ENCODE assay signal across 10 mouse cellular contexts in the genomic region with DNA sequence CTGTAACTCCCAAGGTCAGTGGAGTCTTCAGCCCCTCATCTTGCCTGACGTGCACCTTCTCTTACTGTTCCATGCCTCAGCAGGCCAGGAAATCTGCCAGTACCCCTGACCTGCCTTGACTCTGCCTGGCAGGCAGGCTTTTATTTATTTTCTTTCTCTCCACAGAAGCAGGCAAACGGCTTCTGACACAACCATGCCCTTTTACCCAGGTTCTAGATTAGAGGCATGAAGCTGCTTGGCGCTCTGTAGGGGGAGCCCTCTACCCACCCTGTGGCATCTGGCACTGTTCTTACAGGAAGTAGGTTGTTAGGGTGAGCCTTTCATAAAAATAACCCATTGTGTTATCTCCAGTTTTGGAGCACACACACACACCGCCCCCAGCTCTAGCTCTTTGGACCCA. TPM values are rescaled to one million over a fixed set of nuclear protein-coding genes. Genes with fewer than 3 reads are reported as not detected.
A peak's percentile ranks its signal among the peaks of the same experiment; 100 is the strongest.
DNase-seq lines count a peak whose midpoint lies in the region; ATAC-seq and TF ChIP-seq lines count a peak whose summit lies in the region.
"Had no signal": no experiment of that assay in that cellular context is flagged by ENCODE, and none has a peak within 500 bp of the region (broad histone marks: within the 10 kb centered on the region; RNA-seq: fewer than 3 reads in every experiment).

No protein-coding gene starts in this region.

- peak; percentile 5; the same call in 1 of the 2 replicates for TF ChIP-seq CTCF in cerebellum, adult 2 months (IDR thresholded peaks at IDR 0.05; ENCODE audit: borderline replicate concordance, insufficient read depth, low read depth, low read length)

- no peak for ATAC-seq in frontal cortex, adult (ENCODE audit: low TSS enrichment)

- H3K27me3 ChIP-seq in cerebellum, adult 2 months (ENCODE audit: control insufficient read depth, insufficient read depth, low read length) = no peaks in the 10 kb centered on the region
- H3K27me3 ChIP-seq: embryonic facial prominence, embryonic 15.5 days had no signal

- TF ChIP-seq POLR2A in cerebellum, adult 2 months (IDR thresholded peaks at IDR 0.05; ENCODE audit: borderline replicate concordance, insufficient read depth, low read length) = no peak

- H3K4me1 ChIP-seq in cerebellum, adult 2 months (ENCODE audit: control insufficient read depth, insufficient read depth, low read length) = peaks cover 30% of the 10 kb centered on the region

- 58% methylated on average over 4 of the region's 4 CpGs for WGBS in cerebellum, adult 2 months

- H3K27ac ChIP-seq in cerebellum, adult 2 months (ENCODE audit: insufficient read depth, low read length) = no peak overlapping the region
- H3K27ac ChIP-seq: embryonic facial prominence, embryonic 15.5 days had no signal

- DNase-seq in cerebellum, adult 2 months = peak; percentile 17 to 23
- DNase-seq in cerebellum, adult 11 months = no peak
- peak; percentile 15 to 33 for DNase-seq in urinary bladder, adult 18-20 months (ENCODE audit: low spot score in 2 of 2)
- no peak for DNase-seq in urinary bladder, postnatal 4 days (ENCODE audit: low spot score in 2 of 2)
- DNase-seq in kidney, postnatal 25 days = peak; percentile 49 to 61
- no peak for DNase-seq in Muller cell, postnatal 12 days (ENCODE audit: inconsistent ontology term)
- DNase-seq in right cerebral cortex, postnatal 36 days (ENCODE audit: low spot score in 2 of 2) = no peak
- DNase-seq: lung, embryonic 14.5 days had no signal

- no peak overlapping the region for H3K4me3 ChIP-seq in cerebellum, adult 2 months (replicated peaks; ENCODE audit: insufficient read depth, low read depth, low read length)
- H3K4me3 ChIP-seq: embryonic facial prominence, embryonic 15.5 days had no signal

RNA-seq across cellular contexts. Expression of a gene that starts 4.6 kb away (rescaled TPM):
- 775 and 836 TPM in 2 replicates for polyA plus RNA-seq in cerebellum, adult 2 months (2012; rRNA removed)

RNA-seq across cellular contexts. Expression of a gene that starts 35.2 kb away (rescaled TPM):
- 407 and 443 TPM in 2 replicates for polyA plus RNA-seq in cerebellum, adult 2 months (2012; rRNA removed)

Comparison
In these comparisons a context has a peak if more than half of its experiments do, and no peak if none do; other contexts are left out.
1. DNase-seq: peak in cerebellum, adult 2 months (2 of 2), urinary bladder, adult 18-20 months (2 of 2) and kidney, postnatal 25 days (2 of 2); none in cerebellum, adult 11 months (single experiment), urinary bladder, postnatal 4 days (0 of 2), Muller cell, postnatal 12 days (single experiment) and right cerebral cortex, postnatal 36 days (0 of 2).